Mouse (Mus musculus) intestine, embryonic 15.5 days (tissue): ENCODE results near the gene Braf. TPM values are rescaled to one million over a fixed set of nuclear protein-coding genes. Genes with fewer than 3 reads are reported as not detected.

Experiments
- ATAC-seq: fragments of 200-750 bp; cut with Nextera tagmentation; 2 replicates; pipeline ENCODE4 v1.8.0; 2017; ENCODE audit warnings: moderate TSS enrichment, moderate library complexity
- H3K27ac ChIP-seq: fragments of 300-500 bp; sonication (generic); 2 replicates; pipeline ENCODE4 v1.5.1; 2015; ENCODE audit warnings: mild to moderate bottlenecking, inconsistent platforms
- H3K27me3 ChIP-seq: fragments of 300-500 bp; sonication (generic); replicated peaks from 2 replicates; pipeline ENCODE4 v1.6.1; 2015; ENCODE audit warnings: inconsistent platforms
- H3K36me3 ChIP-seq: fragments of 300-500 bp; sonication (generic); 2 replicates; pipeline ENCODE4 v1.6.1; 2015; ENCODE audit warnings: inconsistent platforms
- H3K4me1 ChIP-seq: fragments of 300-500 bp; sonication (generic); replicated peaks from 2 replicates; pipeline ENCODE4 v1.6.1; 2015; ENCODE audit warnings: inconsistent platforms
- H3K4me2 ChIP-seq: fragments of 300-500 bp; sonication (generic); replicated peaks from 2 replicates; pipeline ENCODE4 v1.6.1; 2015; ENCODE audit warnings: mild to moderate bottlenecking, inconsistent platforms
- H3K4me3 ChIP-seq: fragments of 300-500 bp; sonication (generic); replicated peaks from 2 replicates; pipeline ENCODE4 v1.5.1; 2015; ENCODE audit warnings: inconsistent platforms
- H3K9ac ChIP-seq: fragments of 300-500 bp; sonication (generic); 2 replicates; pipeline ENCODE4 v1.6.1; 2015; ENCODE audit warnings: inconsistent platforms
- H3K9me3 ChIP-seq: fragments of 300-500 bp; sonication (generic); 2 replicates; pipeline ENCODE4 v1.6.1; 2016; ENCODE audit warnings: inconsistent platforms
- WGBS: fragments of 180-500 bp; shearing (Covaris S2); methylation state at CpG from one replicate; pipeline ENCODE4 v1.1.7; 2015; 5-methylcytosine and 5-hydroxymethylcytosine counted together
- polyA plus RNA-seq: library from polyadenylated mRNA; unstranded; fragments of >200 nt; fragmentation: Nextera tagmentation; extraction: Ambion mirVana; gene quantifications from 2 replicates; pipeline ENCODE4 v1.2.1, GENCODE M21; 2015

The Braf gene
- polyA plus RNA-seq, 1 experiment from 2014 or later, result 12.0 TPM

- H3K4me2 ChIP-seq, result peak within 1 kb of the TSS; percentile 83
- under 1% methylated on average over 49 of the region's 49 CpGs for WGBS
- peak within 1 kb of the TSS; percentile 77 for H3K9ac ChIP-seq
- peaks cover 12% of the 10 kb centered on the region for H3K4me1 ChIP-seq
- ATAC-seq, result peak; percentile 97
- H3K9me3 ChIP-seq, result no peaks in the 10 kb centered on the region
- H3K27ac ChIP-seq, result peak within 1 kb of the TSS; percentile 90
- no peaks in the 10 kb centered on the region; the same call in 1 of the 2 replicates for H3K36me3 ChIP-seq
- peak within 1 kb of the TSS; percentile 81 for H3K4me3 ChIP-seq
- no peaks in the 10 kb centered on the region for H3K27me3 ChIP-seq
Observed at GRCm38 (mm10) chr6:39573791-39574554, 151.3 kb downstream of the Braf start, which contains the start of gene Adck2. Adck2 (plus strand) TSS chr6:39573873.

- Histone ChIP-seq H3K9ac (no peak overlapping the region), H3K4me1 (peaks cover 12% of the 10 kb centered on the region), H3K4me2 (no peak overlapping the region), H3K27ac (no peak overlapping the region), H3K9me3 (no peaks in the 10 kb centered on the region), H3K36me3 (no peaks in the 10 kb centered on the region), H3K27me3 (no peaks in the 10 kb centered on the region), H3K4me3 (no peak overlapping the region)
- no peak for ATAC-seq
- 45% methylated on average over 3 of the region's 3 CpGs for WGBS
Observed at GRCm38 (mm10) chr6:39570426-39570825, 154.8 kb downstream of the Braf start.

GRCm38 (mm10) chr6:39567528-39567927 is 157.7 kb downstream of the Braf start:
- H3K4me2 ChIP-seq, result no peak overlapping the region
- H3K36me3 ChIP-seq, result no peaks in the 10 kb centered on the region
- H3K4me1 ChIP-seq, result no peaks in the 10 kb centered on the region
- no peaks in the 10 kb centered on the region for H3K9me3 ChIP-seq
- H3K27ac ChIP-seq, result no peak overlapping the region
- no peak overlapping the region for H3K4me3 ChIP-seq
- peak; percentile 31; the same call in 1 of the 2 replicates for ATAC-seq
- 16% methylated on average over 5 of the region's 5 CpGs for WGBS
- H3K27me3 ChIP-seq, result no peaks in the 10 kb centered on the region
- H3K9ac ChIP-seq, result no peak overlapping the region

- WGBS, result 18% methylated on average over 23 of the region's 23 CpGs
- Histone ChIP-seq H3K4me3 (peak overlapping the region; percentile 15), H3K4me2 (peak overlapping the region; percentile 47), H3K9me3 (no peaks in the 10 kb centered on the region), H3K4me1 (peaks cover 5% of the 10 kb centered on the region), H3K27ac (no peak overlapping the region), H3K27me3 (no peaks in the 10 kb centered on the region), H3K36me3 (no peaks in the 10 kb centered on the region), H3K9ac (no peak overlapping the region)
- ATAC-seq, result peak; percentile 67
Observed at GRCm38 (mm10) chr6:39562166-39563015, 162.9 kb downstream of the Braf start.

- no peaks in the 10 kb centered on the region for H3K9me3 ChIP-seq
- no peak overlapping the region for H3K9ac ChIP-seq
- no peak overlapping the region for H3K4me2 ChIP-seq
- no peak for ATAC-seq
- no peak overlapping the region for H3K27ac ChIP-seq
- no peak overlapping the region for H3K4me3 ChIP-seq
- H3K36me3 ChIP-seq, result no peaks in the 10 kb centered on the region
- 52% methylated on average over 6 of the region's 6 CpGs for whole genome bisulfite sequencing
- H3K27me3 ChIP-seq, result no peaks in the 10 kb centered on the region
- peaks cover 21% of the 10 kb centered on the region for H3K4me1 ChIP-seq
Observed at GRCm38 (mm10) chr6:39559276-39559939, 165.9 kb downstream of the Braf start.

GRCm38 (mm10) chr6:39557723-39558261 is 167.5 kb downstream of the Braf start, which contains the start of gene Dennd2a:
Dennd2a (minus strand) TSS chr6:39557867.
- ATAC-seq, result peak; percentile 90
- Histone ChIP-seq H3K27me3 (no peaks in the 10 kb centered on the region), H3K27ac (peak within 1 kb of the TSS; percentile 89), H3K4me3 (peak within 1 kb of the TSS; percentile 80), H3K4me2 (peak within 1 kb of the TSS; percentile 82), H3K9me3 (no peaks in the 10 kb centered on the region), H3K4me1 (peaks cover 22% of the 10 kb centered on the region), H3K36me3 (no peaks in the 10 kb centered on the region), H3K9ac (peak within 1 kb of the TSS; percentile 87)
- under 1% methylated on average over 47 of the region's 50 CpGs for WGBS

GRCm38 (mm10) chr6:39556900-39557659 is 168.2 kb downstream of the Braf start:
- no peaks in the 10 kb centered on the region for H3K9me3 ChIP-seq
- peak overlapping the region; percentile 89 for H3K27ac ChIP-seq
- H3K36me3 ChIP-seq, result no peaks in the 10 kb centered on the region
- peak; percentile 77 for ATAC-seq
- peaks cover 19% of the 10 kb centered on the region for H3K4me1 ChIP-seq
- peak overlapping the region; percentile 80 for H3K4me3 ChIP-seq
- H3K4me2 ChIP-seq, result peak overlapping the region; percentile 82
- no peaks in the 10 kb centered on the region for H3K27me3 ChIP-seq
- H3K9ac ChIP-seq, result peak overlapping the region; percentile 87
- WGBS, result under 1% methylated on average over 47 of the region's 54 CpGs

- peaks cover 19% of the 10 kb centered on the region for H3K4me1 ChIP-seq
- 71% methylated on average over 2 of the region's 2 CpGs for WGBS
- no peak overlapping the region for H3K27ac ChIP-seq
Observed at GRCm38 (mm10) chr6:39555648-39555945, 169.7 kb downstream of the Braf start.

GRCm38 (mm10) chr6:39554888-39555647 is 170.2 kb downstream of the Braf start:
- no peaks in the 10 kb centered on the region for H3K9me3 ChIP-seq
- H3K27me3 ChIP-seq, result no peaks in the 10 kb centered on the region
- H3K4me3 ChIP-seq, result no peak overlapping the region
- H3K36me3 ChIP-seq, result no peaks in the 10 kb centered on the region
- WGBS, result 55% methylated on average over 12 of the region's 12 CpGs
- H3K4me2 ChIP-seq, result peak overlapping the region; percentile 25
- no peak for ATAC-seq
- H3K9ac ChIP-seq, result no peak overlapping the region
- peaks cover 19% of the 10 kb centered on the region for H3K4me1 ChIP-seq
- no peak overlapping the region for H3K27ac ChIP-seq

More at GRCm38 (mm10) chr6:39555648-39555945, 169.7 kb downstream of the Braf start:
- Histone ChIP-seq H3K9ac (no peak overlapping the region), H3K27me3 (no peaks in the 10 kb centered on the region), H3K36me3 (no peaks in the 10 kb centered on the region), H3K4me3 (no peak overlapping the region), H3K4me2 (peak overlapping the region; percentile 25), H3K9me3 (no peaks in the 10 kb centered on the region)
- no peak for ATAC-seq
